Mouse (Mus musculus) midbrain, embryonic 15.5 days (tissue): ENCODE data around the gene Yap1. TPM values are rescaled to one million over a fixed set of nuclear protein-coding genes. Genes with fewer than 3 reads are reported as not detected.

Experiments
- ATAC-seq: fragments of 200-750 bp; cut with Nextera tagmentation; replicated peaks from 2 replicates; pipeline ENCODE4 v1.8.0; 2017; ENCODE audit warnings: moderate TSS enrichment
- H3K27ac ChIP-seq: fragments of 300-500 bp; sonication (generic); 2 replicates; pipeline ENCODE4 v1.5.1; 2015; ENCODE audit warnings: mild to moderate bottlenecking, inconsistent platforms
- H3K27me3 ChIP-seq: fragments of 300-500 bp; sonication (generic); replicated peaks from 2 replicates; pipeline ENCODE4 v1.6.1; 2015; ENCODE audit warnings: inconsistent platforms
- H3K36me3 ChIP-seq: fragments of 300-500 bp; sonication (generic); replicated peaks from 2 replicates; pipeline ENCODE4 v1.6.1; 2015; ENCODE audit warnings: inconsistent platforms
- H3K4me1 ChIP-seq: fragments of 300-500 bp; sonication (generic); 2 replicates; pipeline ENCODE4 v1.6.1; 2015; ENCODE audit warnings: inconsistent platforms
- H3K4me2 ChIP-seq: fragments of 300-500 bp; sonication (generic); 2 replicates; pipeline ENCODE4 v1.6.1; 2015; ENCODE audit warnings: inconsistent platforms, mild to moderate bottlenecking, moderate library complexity
- H3K4me3 ChIP-seq: fragments of 300-500 bp; sonication (generic); 2 replicates; pipeline ENCODE4 v1.5.1; 2015; ENCODE audit warnings: mild to moderate bottlenecking, inconsistent platforms
- H3K9ac ChIP-seq: fragments of 300-500 bp; sonication (generic); 2 replicates; pipeline ENCODE4 v1.6.1; 2015; ENCODE audit warnings: mild to moderate bottlenecking, inconsistent platforms
- H3K9me3 ChIP-seq: fragments of 300-500 bp; sonication (generic); 2 replicates; pipeline ENCODE4 v1.6.1; 2016; ENCODE audit warnings: inconsistent platforms
- WGBS: fragments of 180-500 bp; shearing (Covaris S2); methylation state at CpG from one replicate; pipeline ENCODE4 v1.1.7; 2015; ENCODE audit warnings: mixed read lengths; 5-methylcytosine and 5-hydroxymethylcytosine counted together
- polyA plus RNA-seq: library from polyadenylated mRNA; unstranded; fragments of >200 nt; fragmentation: Nextera tagmentation; extraction: Ambion mirVana; gene quantifications from 2 replicates; pipeline ENCODE4 v1.2.1, GENCODE M21; 2015

The Yap1 gene
- polyA plus RNA-seq, result 8.0 and 9.2 TPM in 2 replicates

DNA sequence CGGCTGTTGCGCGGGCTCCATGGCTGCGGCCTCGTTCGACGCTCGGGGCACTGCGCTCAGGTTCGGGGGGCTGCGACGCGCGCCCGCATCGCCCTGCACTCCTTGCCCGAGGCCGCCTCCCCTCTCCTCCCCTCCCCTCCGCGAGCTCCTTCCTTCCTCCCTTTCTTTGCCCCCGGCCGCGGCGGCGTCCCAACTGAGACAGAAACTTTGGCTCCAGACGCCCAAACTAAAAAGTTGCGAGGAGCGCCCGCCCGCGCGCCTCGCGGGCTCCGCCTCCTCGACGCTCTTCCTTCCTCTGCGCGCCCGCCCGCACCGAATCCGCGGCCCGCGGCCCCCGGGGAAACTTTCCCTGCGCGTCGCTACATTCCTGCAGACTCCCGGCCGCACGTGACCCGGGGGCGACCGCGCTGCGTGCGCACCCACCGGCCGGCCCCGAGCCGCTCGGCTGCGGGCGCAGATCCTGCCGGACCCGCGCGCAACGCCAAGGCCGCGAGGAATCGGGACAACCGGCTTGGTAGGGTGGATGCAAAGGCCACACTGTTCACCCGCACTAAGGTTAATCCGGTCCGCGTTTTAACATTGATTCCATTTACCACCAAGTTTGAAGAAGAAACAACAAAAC, at the start of gene Yap1:
TSS of gene Yap1 (minus strand) at position 227 of the 622 bp plus-strand sequence.
- H3K4me2 ChIP-seq, result peak within 1 kb of the TSS; percentile 97
- peak within 1 kb of the TSS; percentile 54 for H3K4me3 ChIP-seq
- H3K4me1 ChIP-seq, result peaks cover 15% of the 10 kb centered on the region
- peak within 1 kb of the TSS; percentile 54 for H3K9ac ChIP-seq
- ATAC-seq, result peak; percentile 88
- peak within 1 kb of the TSS; percentile 63 for H3K27ac ChIP-seq
- H3K27me3 ChIP-seq, result 0 out of 2 replicates have a peak, but pooled peaks cover 17% of the 10 kb centered on the region
- no peaks in the 10 kb centered on the region for H3K36me3 ChIP-seq
- no peaks in the 10 kb centered on the region for H3K9me3 ChIP-seq
- WGBS, result under 1% methylated on average over 64 of the region's 79 CpGs

DNA sequence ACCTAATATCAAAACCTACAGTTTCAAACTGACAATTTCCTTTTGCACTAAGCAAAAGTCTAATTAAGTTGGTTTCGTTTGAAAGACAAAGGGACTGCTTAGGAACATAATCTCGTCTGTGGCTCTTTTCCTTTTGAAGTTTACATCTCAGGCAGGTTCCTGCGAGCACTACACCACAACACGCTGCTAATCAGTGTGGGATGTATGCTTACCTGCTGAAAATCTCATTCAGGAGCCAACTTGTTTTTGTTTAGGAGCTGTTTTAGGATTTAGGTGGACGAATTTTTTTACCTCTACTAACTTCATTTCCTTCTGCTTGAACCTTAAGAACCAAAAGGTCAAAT, 38.6 kb upstream of the Yap1 start:
- ATAC-seq, result peak; percentile 72
- peak overlapping the region; percentile 63 for H3K9ac ChIP-seq
- no peaks in the 10 kb centered on the region for H3K9me3 ChIP-seq
- H3K4me2 ChIP-seq, result peak overlapping the region; percentile 53
- peaks cover 12% of the 10 kb centered on the region for H3K4me1 ChIP-seq
- WGBS, result 13% methylated on average over 5 of the region's 5 CpGs
- H3K4me3 ChIP-seq, result peak overlapping the region; percentile 92
- no peaks in the 10 kb centered on the region for H3K27me3 ChIP-seq
- peak overlapping the region; percentile 94 for H3K27ac ChIP-seq
- no peaks in the 10 kb centered on the region for H3K36me3 ChIP-seq

DNA sequence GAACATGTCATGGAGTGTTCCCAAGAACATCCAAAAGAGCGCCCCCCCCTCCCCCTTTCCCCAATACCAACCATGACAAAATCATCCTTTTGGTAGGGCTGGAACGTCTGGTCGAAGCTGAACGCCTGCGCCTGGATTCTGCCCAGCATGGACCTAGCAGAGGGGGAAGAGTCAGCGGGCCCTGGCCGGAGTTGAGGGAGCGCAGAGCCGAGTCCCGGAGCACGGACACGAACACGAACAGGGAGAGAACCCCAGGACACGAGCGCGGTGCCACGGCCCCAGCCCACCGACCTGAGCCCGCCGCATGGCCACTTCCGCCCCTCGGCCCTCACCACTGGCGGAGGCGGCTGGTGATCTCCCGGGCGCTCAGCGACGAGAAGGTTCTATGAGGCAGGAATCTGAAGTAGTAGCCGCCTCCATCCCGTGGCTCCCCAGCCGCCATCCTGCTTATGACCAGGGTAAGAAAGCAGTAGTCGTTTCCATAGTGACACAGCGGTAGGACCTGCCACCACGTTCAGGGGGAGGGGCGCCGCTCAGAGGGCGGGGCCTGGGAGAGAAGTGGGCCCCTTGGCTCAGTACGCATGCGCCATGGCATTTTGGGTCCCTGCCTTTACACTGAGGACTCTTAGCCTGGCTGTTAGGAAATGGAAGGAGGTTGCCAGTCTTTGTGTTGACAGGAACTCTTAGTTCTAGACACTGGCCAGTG, 38.1 kb upstream of the Yap1 start, which contains the start of gene Cfap300:
TSS of gene Cfap300 (minus strand) at position 486 of the 706 bp plus-strand sequence.
- H3K36me3 ChIP-seq, result no peaks in the 10 kb centered on the region
- H3K4me2 ChIP-seq, result peak within 1 kb of the TSS; percentile 53
- under 1% methylated on average over 36 of the region's 39 CpGs for WGBS
- no peaks in the 10 kb centered on the region for H3K27me3 ChIP-seq
- peak within 1 kb of the TSS; percentile 92 for H3K4me3 ChIP-seq
- peak within 1 kb of the TSS; percentile 63 for H3K9ac ChIP-seq
- peak within 1 kb of the TSS; percentile 94 for H3K27ac ChIP-seq
- peaks cover 12% of the 10 kb centered on the region for H3K4me1 ChIP-seq
- peak; percentile 99 for ATAC-seq
- no peaks in the 10 kb centered on the region for H3K9me3 ChIP-seq

DNA sequence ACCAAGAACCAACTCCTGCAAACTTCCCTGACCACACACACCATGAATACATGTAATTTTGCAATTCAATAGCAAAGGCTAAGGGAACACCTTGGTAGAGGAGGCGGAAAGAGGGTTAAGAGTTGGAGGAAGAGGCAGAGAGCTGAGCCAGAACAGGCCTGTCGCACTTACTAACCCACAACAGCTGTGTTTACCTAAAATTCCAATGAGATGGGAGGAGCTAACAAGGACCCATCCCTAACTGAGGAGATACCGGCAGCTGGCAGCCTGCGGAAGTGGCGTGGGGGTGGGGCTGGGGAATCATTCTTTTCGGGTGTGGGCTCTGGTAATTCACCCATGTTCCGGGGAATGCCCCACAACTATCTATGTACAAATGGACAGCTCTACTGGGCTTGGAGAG, 31.1 kb upstream of the Yap1 start:
- no peak overlapping the region for H3K9ac ChIP-seq
- H3K36me3 ChIP-seq, result no peaks in the 10 kb centered on the region
- H3K4me3 ChIP-seq, result no peak overlapping the region
- ATAC-seq, result peak; percentile 51
- H3K4me2 ChIP-seq, result no peak overlapping the region
- H3K9me3 ChIP-seq, result no peaks in the 10 kb centered on the region
- 44% methylated on average over 7 of the region's 7 CpGs for WGBS
- H3K4me1 ChIP-seq, result no peaks in the 10 kb centered on the region
- H3K27ac ChIP-seq, result no peak overlapping the region
- no peaks in the 10 kb centered on the region for H3K27me3 ChIP-seq

DNA sequence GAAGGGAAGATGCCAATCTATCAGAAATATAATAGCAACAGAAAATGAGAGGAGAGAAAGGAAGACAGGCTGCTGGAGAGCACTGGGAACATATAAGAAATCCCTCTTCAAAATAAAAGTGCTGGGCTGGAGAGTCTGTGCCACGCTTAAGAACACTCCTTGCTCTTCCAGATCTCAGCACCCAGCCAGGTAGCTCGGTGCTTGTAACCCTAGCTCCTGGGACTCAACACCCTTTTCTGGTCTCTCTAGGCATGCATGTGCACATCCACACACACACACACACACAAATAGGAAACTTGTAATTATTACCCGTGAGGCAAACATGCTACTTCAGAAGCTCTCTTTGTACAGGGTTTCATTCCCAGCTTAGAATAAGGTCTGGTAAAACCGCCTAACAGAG, 30.7 kb upstream of the Yap1 start:
- Histone ChIP-seq H3K9me3 (no peaks in the 10 kb centered on the region), H3K4me2 (no peak overlapping the region), H3K27me3 (no peaks in the 10 kb centered on the region), H3K36me3 (no peaks in the 10 kb centered on the region), H3K4me3 (no peak overlapping the region), H3K9ac (no peak overlapping the region), H3K27ac (no peak overlapping the region), H3K4me1 (no peaks in the 10 kb centered on the region)
- WGBS, result 70% methylated on average over 4 of the region's 4 CpGs
- ATAC-seq, result no peak

DNA sequence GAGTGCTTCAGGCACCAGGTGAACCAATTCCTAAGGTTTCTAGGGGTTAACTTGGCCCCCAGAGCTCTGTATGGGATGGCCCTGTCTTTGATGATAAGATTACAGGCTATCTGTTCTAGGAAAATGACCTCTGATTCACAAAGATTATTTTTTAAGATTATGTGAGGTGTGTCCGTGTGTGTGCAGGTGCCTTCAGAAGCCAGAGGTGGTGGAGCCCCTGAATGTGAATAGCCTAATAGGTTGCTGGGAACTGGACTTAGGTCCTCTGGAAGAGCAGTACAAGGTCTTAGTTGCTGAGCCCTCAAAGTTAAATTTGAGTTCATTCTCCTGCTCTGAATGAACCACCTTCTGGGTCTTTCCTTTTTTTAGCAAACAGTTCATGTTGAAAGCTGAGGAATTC, 29.7 kb upstream of the Yap1 start:
- H3K27me3 ChIP-seq, result no peaks in the 10 kb centered on the region

DNA sequence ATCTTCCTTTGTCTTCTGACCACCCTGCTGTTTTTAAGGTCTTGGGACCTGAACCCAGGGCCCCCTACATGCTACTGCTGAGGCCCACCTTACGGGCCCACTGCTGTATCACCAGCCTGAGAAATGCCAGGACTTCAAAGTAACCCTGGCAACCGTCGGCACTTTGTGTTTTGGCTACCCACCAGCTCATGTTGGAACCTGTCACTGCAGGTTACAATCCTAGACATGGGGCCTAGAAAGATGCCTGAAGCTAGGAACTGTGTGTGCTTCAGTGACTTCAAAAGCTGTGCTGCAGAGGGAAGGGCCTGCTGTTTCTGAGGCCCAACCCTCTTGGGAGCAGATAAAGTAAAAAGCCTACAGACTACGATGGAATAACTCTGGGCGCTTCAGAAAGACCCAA, 28.5 kb upstream of the Yap1 start:
- H3K4me1 ChIP-seq, result no peaks in the 10 kb centered on the region
- H3K27me3 ChIP-seq, result no peaks in the 10 kb centered on the region
- H3K4me2 ChIP-seq, result no peak overlapping the region
- H3K4me3 ChIP-seq, result no peak overlapping the region
- peak; percentile 30; the same call in 1 of the 2 replicates for ATAC-seq
- no peak overlapping the region for H3K9ac ChIP-seq
- H3K36me3 ChIP-seq, result no peaks in the 10 kb centered on the region
- no peaks in the 10 kb centered on the region for H3K9me3 ChIP-seq
- no peak overlapping the region for H3K27ac ChIP-seq
- 76% methylated on average over 5 of the region's 5 CpGs for WGBS

More for the DNA sequence above, 29.7 kb upstream of the Yap1 start:
- H3K4me3 ChIP-seq, result no peak overlapping the region
- no peak overlapping the region for H3K9ac ChIP-seq
- H3K9me3 ChIP-seq, result no peaks in the 10 kb centered on the region
- no peak for ATAC-seq
- no peaks in the 10 kb centered on the region for H3K36me3 ChIP-seq
- 83% methylated on average over 1 of the region's 1 CpGs for WGBS
- no peak overlapping the region for H3K27ac ChIP-seq
- H3K4me1 ChIP-seq, result no peaks in the 10 kb centered on the region
- H3K4me2 ChIP-seq, result no peak overlapping the region

DNA sequence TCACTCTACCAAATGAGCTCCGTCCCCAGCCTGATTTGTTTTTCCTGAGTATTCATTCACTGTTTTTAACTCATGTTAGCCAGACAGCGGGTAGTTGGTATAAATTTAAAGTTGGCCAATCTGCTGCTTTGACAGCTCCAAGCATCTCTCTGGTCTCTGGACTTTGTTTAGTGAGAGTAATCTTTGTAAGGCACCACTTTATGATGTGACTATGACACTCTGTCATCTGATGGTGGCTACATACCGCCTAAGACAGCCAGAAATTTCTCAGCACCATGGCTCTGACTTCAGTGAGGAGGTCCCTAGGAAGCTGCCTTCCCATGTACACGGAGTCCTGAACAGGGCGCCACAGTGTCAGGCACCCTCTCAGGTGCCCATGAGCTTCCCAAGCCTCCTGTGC, 14.2 kb upstream of the Yap1 start:
- Histone ChIP-seq H3K4me3 (no peak overlapping the region), H3K4me2 (no peak overlapping the region), H3K27ac (no peak overlapping the region), H3K9me3 (no peaks in the 10 kb centered on the region), H3K36me3 (no peaks in the 10 kb centered on the region), H3K9ac (no peak overlapping the region), H3K27me3 (no peaks in the 10 kb centered on the region), H3K4me1 (no peaks in the 10 kb centered on the region)
- ATAC-seq, result no peak
- WGBS, result 90% methylated on average over 5 of the region's 5 CpGs

DNA sequence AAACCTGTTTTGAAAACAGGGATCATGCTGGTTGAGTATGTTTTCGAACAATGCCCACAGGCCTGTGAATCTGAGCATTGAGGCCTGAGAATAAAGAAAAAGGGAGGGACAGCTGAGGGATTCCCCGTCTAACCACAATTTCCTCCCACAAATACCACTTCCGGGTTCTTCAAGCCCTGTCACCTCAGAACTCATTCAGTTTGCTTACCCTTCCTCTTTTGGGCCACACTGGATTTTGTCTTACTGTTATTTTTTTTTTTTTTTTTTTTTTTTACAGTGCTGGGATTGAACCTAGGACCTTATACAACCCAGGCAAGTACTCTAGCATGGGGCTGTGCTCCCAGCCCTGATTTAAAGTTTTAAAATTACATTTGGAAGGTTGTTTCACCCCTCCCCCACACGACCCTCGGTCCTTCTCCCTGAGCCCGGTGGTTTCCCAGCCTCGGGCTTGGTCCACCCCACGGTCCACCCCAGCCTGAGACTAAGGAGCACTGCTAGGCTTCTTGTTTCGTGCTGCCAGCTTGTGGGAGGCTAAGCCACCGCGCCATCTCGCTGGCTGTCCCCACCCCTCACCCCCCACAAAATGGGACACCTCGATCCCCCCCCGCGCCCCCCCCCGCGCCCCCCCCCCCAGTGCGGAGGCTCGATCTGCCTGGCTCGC, 13.0 kb upstream of the Yap1 start:
- Histone ChIP-seq H3K27me3 (no peaks in the 10 kb centered on the region), H3K36me3 (no peaks in the 10 kb centered on the region), H3K4me1 (no peaks in the 10 kb centered on the region), H3K9ac (no peak overlapping the region), H3K4me3 (no peak overlapping the region), H3K9me3 (no peaks in the 10 kb centered on the region), H3K4me2 (no peak overlapping the region), H3K27ac (no peak overlapping the region)
- ATAC-seq, result no peak
- WGBS, result 49% methylated on average over 19 of the region's 20 CpGs

DNA sequence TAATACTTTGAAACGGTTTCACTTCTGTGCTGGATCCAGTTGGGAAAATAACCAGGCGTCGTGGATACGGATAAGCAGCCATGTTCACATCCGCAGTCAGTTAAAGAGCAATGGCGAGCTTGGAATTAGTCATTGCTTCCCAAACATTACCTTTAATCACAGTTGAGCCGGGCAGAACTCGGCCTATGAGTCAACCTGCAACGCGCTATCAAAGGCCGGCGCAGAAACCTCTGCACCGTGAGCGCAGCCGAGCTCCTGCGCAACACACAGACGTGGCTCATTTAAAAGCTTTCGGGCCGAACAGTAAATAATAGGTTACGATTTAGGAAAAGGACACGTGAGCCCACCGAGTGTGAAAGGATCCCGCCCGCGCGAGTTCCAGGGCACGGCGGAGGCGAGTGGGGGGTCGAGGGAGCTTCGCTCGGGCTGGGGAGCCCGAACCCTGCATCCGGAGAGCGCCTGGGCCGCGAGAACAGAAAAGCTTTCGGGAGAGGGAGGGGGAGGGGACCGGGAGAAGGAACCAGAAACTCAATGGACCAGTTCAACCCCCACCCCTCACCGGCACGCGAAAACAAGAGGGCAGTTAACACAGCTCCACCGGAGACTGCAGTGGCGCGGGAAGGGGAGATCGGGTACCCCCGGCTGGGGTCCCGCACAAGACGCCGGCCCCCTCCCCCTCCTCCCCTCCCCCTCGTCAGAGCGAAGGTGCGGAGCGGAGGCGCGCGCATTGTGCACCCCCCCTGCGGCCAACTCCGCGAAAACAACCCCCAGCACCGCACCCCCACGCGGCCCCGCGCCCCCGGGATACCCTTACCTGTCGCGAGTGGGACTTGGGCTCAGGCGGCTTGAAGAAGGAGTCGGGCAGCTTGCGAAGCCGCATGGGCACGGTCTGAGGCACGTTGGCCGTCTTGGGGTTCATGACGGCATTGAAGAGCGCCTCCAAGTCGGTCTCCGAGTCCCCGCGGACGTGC, 810 bp downstream of the Yap1 start:
- peak overlapping the region; percentile 63 for H3K27ac ChIP-seq
- peak overlapping the region; percentile 97 for H3K4me2 ChIP-seq
- 0 out of 2 replicates have a peak, but pooled peaks cover 17% of the 10 kb centered on the region for H3K27me3 ChIP-seq
- under 1% methylated on average over 73 of the region's 82 CpGs for WGBS
- H3K9ac ChIP-seq, result peak overlapping the region; percentile 54
- no peaks in the 10 kb centered on the region for H3K9me3 ChIP-seq
- H3K4me3 ChIP-seq, result peak overlapping the region; percentile 54
- H3K4me1 ChIP-seq, result peaks cover 15% of the 10 kb centered on the region
- H3K36me3 ChIP-seq, result no peaks in the 10 kb centered on the region
- ATAC-seq, result peak; percentile 72

DNA sequence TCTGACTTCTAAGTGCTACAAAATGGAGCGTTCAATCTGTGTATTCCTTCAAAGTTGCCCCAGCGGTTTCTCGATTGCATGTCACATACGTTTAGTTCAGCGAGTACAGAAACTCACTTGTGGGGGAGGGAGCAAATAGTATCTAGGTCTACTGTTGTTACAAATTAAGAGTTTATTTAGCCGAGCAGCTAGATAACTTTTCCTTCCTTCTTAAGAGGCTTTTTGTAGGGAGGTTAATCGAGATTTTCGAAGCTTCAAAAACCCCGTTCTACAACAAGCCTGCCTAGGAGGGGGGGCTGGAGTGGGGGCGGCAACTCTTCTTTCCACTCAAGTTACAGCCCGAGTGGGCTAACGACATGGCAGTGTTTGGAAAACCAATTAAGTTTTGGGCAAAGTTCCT, 1.6 kb downstream of the Yap1 start:
- no peaks in the 10 kb centered on the region for H3K9me3 ChIP-seq
- H3K27ac ChIP-seq, result no peak overlapping the region
- no peaks in the 10 kb centered on the region for H3K36me3 ChIP-seq
- H3K4me2 ChIP-seq, result peak overlapping the region; percentile 97
- H3K4me1 ChIP-seq, result peaks cover 15% of the 10 kb centered on the region
- H3K9ac ChIP-seq, result peak overlapping the region; percentile 54
- 0 out of 2 replicates have a peak, but pooled peaks cover 17% of the 10 kb centered on the region for H3K27me3 ChIP-seq
- no peak for ATAC-seq
- peak overlapping the region; percentile 54 for H3K4me3 ChIP-seq
- 2% methylated on average over 12 of the region's 12 CpGs for WGBS
